Mouse (Mus musculus) urinary bladder, adult 18-20 months (tissue): ENCODE measurements around the gene Ski.
"Not testable (repeated sequence)": the region's sequence is repeated elsewhere in the genome, so short reads cannot be mapped to it uniquely, and the experiment has no call there.

ENCODE experiments used
- DNase-seq, 2 experiments: peaks; one replicate each; pipeline ENCODE4 v3.0.0; 2022; ENCODE audit warnings: low spot score in 2 of 2, mixed read lengths in 2 of 2

Gene Ski

GRCm38 (mm10) chr4:155222552-155222840 lies at the start of gene Ski:
Gene Ski (minus strand): TSS chr4:155222592.
- DNase-seq: no peak

GRCm38 (mm10) chr4:155268382-155268781 lies 46.0 kb upstream of the Ski start:
- peak; percentile 33 to 49 for DNase-seq

- no peak for DNase-seq
Observed at GRCm38 (mm10) chr4:155267639-155268175, 45.3 kb upstream of the Ski start.

GRCm38 (mm10) chr4:155267047-155267543 lies 44.7 kb upstream of the Ski start:
- no peak for DNase-seq

GRCm38 (mm10) chr4:155264521-155265321 lies 42.3 kb upstream of the Ski start:
- no peak for DNase-seq

GRCm38 (mm10) chr4:155252253-155252652 lies 29.9 kb upstream of the Ski start:
- DNase-seq: no peak

- no peak for DNase-seq
Observed at GRCm38 (mm10) chr4:155251147-155251546, 28.8 kb upstream of the Ski start.

- peak in 1 of 2 experiments; percentile 48 for DNase-seq
Observed at GRCm38 (mm10) chr4:155250361-155251117, 28.1 kb upstream of the Ski start.

GRCm38 (mm10) chr4:155249648-155250351 lies 27.4 kb upstream of the Ski start, which contains the start of gene Faap20:
Gene Faap20 (plus strand): TSS chr4:155249802.
- peak; percentile 86 to 89 for DNase-seq

- peak; percentile 87 to 89 for DNase-seq
Observed at GRCm38 (mm10) chr4:155249257-155249647, 26.9 kb upstream of the Ski start.

- DNase-seq: not testable (repeated sequence)
Observed at GRCm38 (mm10) chr4:155248054-155248453, 25.7 kb upstream of the Ski start.

- peak in 1 of 2 experiments; percentile 29 for DNase-seq
Observed at GRCm38 (mm10) chr4:155246691-155247105, 24.3 kb upstream of the Ski start.

- DNase-seq: no peak
Observed at GRCm38 (mm10) chr4:155245770-155246492, 23.5 kb upstream of the Ski start.

GRCm38 (mm10) chr4:155243233-155243632 lies 20.8 kb upstream of the Ski start:
- DNase-seq: no peak

GRCm38 (mm10) chr4:155242292-155242691 lies 19.9 kb upstream of the Ski start:
- DNase-seq: no peak

- DNase-seq: no peak
Observed at GRCm38 (mm10) chr4:155241789-155242188, 19.4 kb upstream of the Ski start.

GRCm38 (mm10) chr4:155239494-155239893 lies 17.1 kb upstream of the Ski start:
- DNase-seq: no peak

GRCm38 (mm10) chr4:155238276-155238675 lies 15.9 kb upstream of the Ski start:
- DNase-seq: no peak

GRCm38 (mm10) chr4:155236737-155237385 lies 14.5 kb upstream of the Ski start:
- DNase-seq: no peak

- DNase-seq: peak in 1 of 2 experiments; percentile 78
Observed at GRCm38 (mm10) chr4:155235311-155236119, 13.1 kb upstream of the Ski start.
